ENCODE assay signal across 8 mouse cellular contexts in genomic region chr4:41696930-41697841, GRCm38 (mm10). TPM values are rescaled to one million over a fixed set of nuclear protein-coding genes. Genes with fewer than 3 reads are reported as not detected.
DNase-seq lines count a peak whose midpoint lies in the region; ATAC-seq lines count a peak whose summit lies in the region.
"Not testable (repeated sequence)": the region's sequence is repeated elsewhere in the genome, so short reads cannot be mapped to it uniquely, and the experiment has no call there.

TSS of gene Cntfr (minus strand) at chr4:41697089.

- not testable (repeated sequence) for H3K4me1 ChIP-seq in hindbrain, embryonic 15.5 days (replicated peaks)

- H3K4me3 ChIP-seq in hindbrain, embryonic 15.5 days = peak within 1 kb of the TSS; percentile 24

- H3K4me2 ChIP-seq in hindbrain, embryonic 15.5 days = peak within 1 kb of the TSS; percentile 45

- 15% methylated on average over 35 of the region's 40 CpGs for WGBS in hindbrain, embryonic 15.5 days

- not testable (repeated sequence) for H3K36me3 ChIP-seq in hindbrain, embryonic 15.5 days

- H3K9me3 ChIP-seq in hindbrain, embryonic 15.5 days = not testable (repeated sequence)

- peak; percentile 80 for DNase-seq in ZHBTc4 (ENCODE audit: low read depth, low spot score)
- DNase-seq in cerebellum, postnatal 4 days (ENCODE audit: low spot score in 2 of 2) = peak; percentile 85 to 91
- DNase-seq in gastrocnemius, postnatal 10 days = peak; percentile 87
- peak; percentile 82 to 84 for DNase-seq in layer of hippocampus, postnatal 36 days
- DNase-seq in lung, postnatal 25 days (ENCODE audit: low spot score) = peak; percentile 82
- DNase-seq in right cerebral cortex, adult 2 months (ENCODE audit: low spot score in 2 of 2) = peak; percentile 88 to 91
- DNase-seq in urinary bladder, adult 2 months (ENCODE audit: low spot score) = peak; percentile 78

- not testable (repeated sequence) for H3K27ac ChIP-seq in hindbrain, embryonic 15.5 days (replicated peaks)

- H3K9ac ChIP-seq in hindbrain, embryonic 15.5 days = not testable (repeated sequence)

- ATAC-seq in hindbrain, embryonic 15.5 days (ENCODE audit: low FRiP score, low read depth) = not testable (repeated sequence)

- not testable (repeated sequence) for H3K27me3 ChIP-seq in hindbrain, embryonic 15.5 days

RNA-seq across cellular contexts. Expression of gene Cntfr, which starts in this region (rescaled TPM):
- total RNA-seq in gastrocnemius, postnatal 10 days (2021) = 10 to 100 TPM; 20.1 to 28.2 TPM
- 29.1 and 33.0 TPM in 2 replicates for polyA plus RNA-seq in hindbrain, embryonic 15.5 days (2015; fragmentation: Nextera tagmentation; extraction: Ambion mirVana)
- 10 to 100 TPM; 90.8 to 97.6 TPM for total RNA-seq in layer of hippocampus, postnatal 36 days (2021)
- polyA plus RNA-seq in urinary bladder, adult 2 months (2012; rRNA removed) = 28.6 and 49.0 TPM in 2 replicates
